Mouse (Mus musculus): Measurements from ENCODE around the gene Sdk2. TPM values are rescaled to one million over a fixed set of nuclear protein-coding genes. Genes with fewer than 3 reads are reported as not detected.

The Sdk2 gene
- polyA plus RNA-seq, 1 experiment from 2014 or later, result 0.66 TPM

GRCm38 (mm10) chr11:113888156-113888750 lies 178.6 kb downstream of the Sdk2 start:
- Histone ChIP-seq H3K27me3 (ENCODE audit: low read depth, poor library complexity, severe bottlenecking) (no peaks in the 10 kb centered on the region), H3K4me3 (no peak overlapping the region), H3K36me3 (no peaks in the 10 kb centered on the region), H3K9me3 (replicated peaks) (no peaks in the 10 kb centered on the region), H3K27ac (no peak overlapping the region), H3K4me1 (peaks cover 14% of the 10 kb centered on the region)
- no peak for DNase-seq (ENCODE audit: low spot score)
- 82% methylated on average over 5 of the region's 5 CpGs for WGBS

DNA sequence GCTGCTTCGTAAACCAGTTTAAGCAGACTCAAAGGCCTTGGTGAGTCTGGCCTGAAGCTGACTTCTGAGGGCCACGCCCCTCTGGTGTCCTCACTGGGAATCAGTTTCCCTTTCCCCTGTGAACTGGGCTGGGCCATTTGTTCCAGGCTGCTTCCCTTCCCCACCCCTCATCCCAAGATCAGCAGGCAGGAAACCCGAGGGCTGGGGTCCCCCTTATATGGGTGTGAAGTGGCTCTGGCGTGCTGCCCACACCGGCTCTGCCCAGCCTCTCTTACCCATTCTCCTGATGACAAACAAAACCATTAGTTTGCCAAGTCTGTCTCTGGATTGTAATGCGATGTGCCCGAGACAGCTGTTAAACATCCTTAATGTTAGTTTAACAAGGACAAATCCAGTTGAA lies 180.5 kb downstream of the Sdk2 start:
- DNase-seq (ENCODE audit: low spot score), result no peak
- peaks cover 5% of the 10 kb centered on the region for H3K4me1 ChIP-seq
- no peak overlapping the region for H3K27ac ChIP-seq
- no peak overlapping the region for H3K4me3 ChIP-seq
- no peaks in the 10 kb centered on the region for H3K36me3 ChIP-seq
- H3K9me3 ChIP-seq (replicated peaks), result no peaks in the 10 kb centered on the region
- 63% methylated on average over 7 of the region's 7 CpGs for WGBS
- no peaks in the 10 kb centered on the region for H3K27me3 ChIP-seq (ENCODE audit: low read depth, poor library complexity, severe bottlenecking)

DNA sequence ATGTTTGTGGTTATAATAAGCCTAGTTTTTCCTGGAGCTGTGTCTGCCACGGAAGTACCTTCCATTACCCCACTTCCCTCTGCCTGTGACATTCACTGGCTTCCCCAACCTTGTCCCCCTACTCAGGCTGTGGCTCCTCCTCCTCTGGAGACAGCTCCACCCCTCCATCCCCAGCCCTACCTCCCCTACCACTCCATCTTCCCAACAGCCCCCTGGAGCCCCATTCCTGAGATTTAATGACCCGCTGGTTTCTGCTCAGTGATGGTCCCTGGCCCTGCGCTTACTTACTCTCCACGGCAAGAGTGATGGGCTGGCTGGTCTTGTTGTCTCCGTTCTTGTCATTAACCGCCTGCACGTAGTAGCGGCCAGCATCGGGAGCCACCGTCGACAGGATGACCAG lies 181.9 kb downstream of the Sdk2 start:
- H3K4me3 ChIP-seq, result no peak overlapping the region

DNA sequence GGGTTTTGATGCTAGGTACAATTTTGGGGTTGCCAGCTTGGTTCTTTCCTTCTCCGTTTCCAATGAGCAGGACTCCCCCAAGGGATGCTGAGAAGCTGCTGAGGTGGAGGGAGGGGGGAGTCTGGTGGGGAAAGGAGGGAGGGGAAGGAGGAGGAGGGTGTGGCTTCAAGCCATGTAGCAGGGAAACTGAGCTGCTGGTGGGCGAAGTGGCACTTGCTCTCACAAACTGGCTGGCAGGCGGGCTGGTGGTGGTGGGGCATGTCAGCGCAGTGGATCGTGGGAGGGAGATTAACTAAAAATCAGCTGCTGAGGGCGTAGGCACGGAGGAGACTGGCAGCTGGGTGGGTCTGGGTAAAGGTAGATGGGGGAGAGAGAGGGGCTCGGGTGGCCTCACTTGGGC lies 183.8 kb downstream of the Sdk2 start:
- 84% methylated on average over 8 of the region's 8 CpGs for WGBS
- Histone ChIP-seq H3K27ac (no peak overlapping the region), H3K36me3 (no peaks in the 10 kb centered on the region), H3K4me1 (peaks cover 5% of the 10 kb centered on the region), H3K27me3 (ENCODE audit: low read depth, poor library complexity, severe bottlenecking) (no peaks in the 10 kb centered on the region), H3K9me3 (replicated peaks) (no peaks in the 10 kb centered on the region), H3K4me3 (no peak overlapping the region)
- DNase-seq (ENCODE audit: low spot score), result no peak

More for the DNA sequence above, 181.9 kb downstream of the Sdk2 start:
- Histone ChIP-seq H3K27me3 (ENCODE audit: low read depth, poor library complexity, severe bottlenecking) (no peaks in the 10 kb centered on the region), H3K9me3 (replicated peaks) (no peaks in the 10 kb centered on the region), H3K36me3 (no peaks in the 10 kb centered on the region), H3K4me1 (peaks cover 5% of the 10 kb centered on the region), H3K27ac (no peak overlapping the region)
- no peak for DNase-seq (ENCODE audit: low spot score)
- WGBS, result 77% methylated on average over 11 of the region's 11 CpGs

DNA sequence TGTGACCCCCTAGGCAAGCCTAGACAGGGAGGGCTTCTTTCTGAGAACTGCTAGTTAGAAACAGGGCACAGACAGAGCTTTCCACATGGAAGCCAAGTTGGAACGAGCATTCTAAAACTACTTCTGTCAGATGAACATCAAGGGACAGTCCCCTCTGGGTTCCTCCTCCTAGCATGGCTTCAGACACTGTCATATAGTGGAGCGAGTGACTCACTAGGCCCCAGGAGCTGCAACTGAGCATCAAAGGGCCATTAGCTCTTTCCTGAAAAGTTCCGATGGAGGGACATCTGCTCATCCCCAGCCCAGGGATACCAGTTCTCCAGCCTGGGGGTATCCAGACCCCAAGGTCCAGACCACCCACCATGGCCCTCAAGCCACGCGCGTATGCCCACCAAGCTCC lies 185.0 kb downstream of the Sdk2 start:
- peaks cover 5% of the 10 kb centered on the region for H3K4me1 ChIP-seq
- H3K9me3 ChIP-seq (replicated peaks), result no peaks in the 10 kb centered on the region
- WGBS, result 90% methylated on average over 6 of the region's 6 CpGs

GRCm38 (mm10) chr11:113867066-113867465 lies 199.8 kb downstream of the Sdk2 start:
- 91% methylated on average over 8 of the region's 8 CpGs for WGBS
- Histone ChIP-seq H3K4me1 (peaks cover 5% of the 10 kb centered on the region), H3K36me3 (no peaks in the 10 kb centered on the region), H3K4me3 (no peak overlapping the region), H3K27me3 (ENCODE audit: low read depth, poor library complexity, severe bottlenecking) (peaks cover 9% of the 10 kb centered on the region; the same call in 1 of the 2 replicates), H3K27ac (no peak overlapping the region), H3K9me3 (replicated peaks) (no peaks in the 10 kb centered on the region)
- DNase-seq (ENCODE audit: low spot score), result no peak

More for the DNA sequence above, 185.0 kb downstream of the Sdk2 start:
- no peak overlapping the region for H3K4me3 ChIP-seq
- no peaks in the 10 kb centered on the region for H3K36me3 ChIP-seq
- H3K27me3 ChIP-seq (ENCODE audit: low read depth, poor library complexity, severe bottlenecking), result no peaks in the 10 kb centered on the region
- DNase-seq (ENCODE audit: low spot score), result no peak
- H3K27ac ChIP-seq, result no peak overlapping the region

DNA sequence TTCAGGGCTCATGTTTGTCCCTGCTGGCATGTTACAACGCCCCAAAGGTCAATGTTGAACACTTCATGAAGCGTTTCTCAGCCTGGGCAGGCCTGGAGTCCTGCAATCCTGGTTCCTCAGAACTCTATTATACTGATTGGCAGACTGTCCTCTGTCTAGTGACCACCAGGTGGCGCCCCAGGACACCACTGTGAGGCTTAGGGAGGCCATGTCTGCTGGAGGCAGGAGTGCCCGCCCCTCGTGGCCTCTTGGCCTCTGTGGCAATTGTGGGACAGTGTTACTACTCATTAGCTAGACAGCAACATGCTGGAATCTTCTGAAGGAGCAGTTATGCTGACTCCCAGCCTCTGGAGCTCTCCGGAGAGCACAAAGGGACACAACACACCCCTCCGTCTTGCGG lies 201.2 kb downstream of the Sdk2 start:
- Histone ChIP-seq H3K4me1 (peaks cover 5% of the 10 kb centered on the region), H3K27ac (peak overlapping the region; percentile 26; the same call in 1 of the 2 replicates), H3K9me3 (replicated peaks) (no peaks in the 10 kb centered on the region), H3K27me3 (ENCODE audit: low read depth, poor library complexity, severe bottlenecking) (no peaks in the 10 kb centered on the region), H3K36me3 (no peaks in the 10 kb centered on the region), H3K4me3 (no peak overlapping the region)
- peak; percentile 97 for DNase-seq (ENCODE audit: low spot score)
- WGBS, result 34% methylated on average over 8 of the region's 8 CpGs

DNA sequence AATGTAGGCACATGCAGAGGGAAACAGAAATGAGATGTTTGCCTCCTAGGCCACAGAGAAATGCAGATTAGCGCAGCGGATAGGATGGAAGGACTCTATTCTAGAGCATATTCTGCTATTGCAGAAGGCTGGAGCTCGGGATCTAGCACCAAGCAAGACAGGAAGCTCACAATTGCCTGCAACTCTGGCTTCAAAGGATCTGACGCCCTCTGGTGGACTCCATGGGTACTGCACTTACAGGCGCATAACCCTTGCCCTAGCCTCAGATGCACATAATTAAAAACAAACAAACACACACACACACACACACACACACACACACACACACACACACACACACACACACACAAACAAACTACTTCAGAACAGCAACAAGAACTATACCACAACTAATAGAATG lies 203.4 kb downstream of the Sdk2 start:
- H3K4me3 ChIP-seq, result no peak overlapping the region
- H3K4me1 ChIP-seq, result peaks cover 5% of the 10 kb centered on the region
- H3K27me3 ChIP-seq (ENCODE audit: low read depth, poor library complexity, severe bottlenecking), result no peaks in the 10 kb centered on the region
- 78% methylated on average over 5 of the region's 5 CpGs for WGBS
- peak; percentile 65 for DNase-seq (ENCODE audit: low spot score)
- H3K9me3 ChIP-seq (replicated peaks), result no peaks in the 10 kb centered on the region
- H3K36me3 ChIP-seq, result no peaks in the 10 kb centered on the region
- no peak overlapping the region for H3K27ac ChIP-seq

GRCm38 (mm10) chr11:113855661-113856060 lies 211.2 kb downstream of the Sdk2 start:
- Histone ChIP-seq H3K27me3 (ENCODE audit: low read depth, poor library complexity, severe bottlenecking) (no peaks in the 10 kb centered on the region), H3K27ac (no peak overlapping the region), H3K4me3 (no peak overlapping the region), H3K4me1 (peaks cover 2% of the 10 kb centered on the region; the same call in 1 of the 2 replicates), H3K9me3 (replicated peaks) (no peaks in the 10 kb centered on the region), H3K36me3 (no peaks in the 10 kb centered on the region)
- no peak for DNase-seq (ENCODE audit: low spot score)
- WGBS, result 88% methylated on average over 13 of the region's 13 CpGs

GRCm38 (mm10) chr11:113851750-113852149 lies 215.1 kb downstream of the Sdk2 start:
- Histone ChIP-seq H3K36me3 (no peaks in the 10 kb centered on the region), H3K4me3 (no peak overlapping the region), H3K27ac (no peak overlapping the region), H3K27me3 (ENCODE audit: low read depth, poor library complexity, severe bottlenecking) (no peaks in the 10 kb centered on the region), H3K4me1 (peaks cover 35% of the 10 kb centered on the region), H3K9me3 (replicated peaks) (no peaks in the 10 kb centered on the region)
- DNase-seq (ENCODE audit: low spot score), result no peak
- 92% methylated on average over 8 of the region's 8 CpGs for WGBS

- no peaks in the 10 kb centered on the region for H3K36me3 ChIP-seq
- DNase-seq (ENCODE audit: low spot score), result no peak
- no peaks in the 10 kb centered on the region for H3K27me3 ChIP-seq (ENCODE audit: low read depth, poor library complexity, severe bottlenecking)
- WGBS, result 50% methylated on average over 7 of the region's 7 CpGs
- H3K27ac ChIP-seq, result 0 out of 2 replicates have a peak overlapping the region, but pooled peaks have one; percentile 14
- peaks cover 35% of the 10 kb centered on the region for H3K4me1 ChIP-seq
- H3K4me3 ChIP-seq, result no peak overlapping the region
- H3K9me3 ChIP-seq (replicated peaks), result no peaks in the 10 kb centered on the region
These were observed 217.5 kb downstream of the Sdk2 start for GRCm38 (mm10) chr11:113849322-113849721.

DNA sequence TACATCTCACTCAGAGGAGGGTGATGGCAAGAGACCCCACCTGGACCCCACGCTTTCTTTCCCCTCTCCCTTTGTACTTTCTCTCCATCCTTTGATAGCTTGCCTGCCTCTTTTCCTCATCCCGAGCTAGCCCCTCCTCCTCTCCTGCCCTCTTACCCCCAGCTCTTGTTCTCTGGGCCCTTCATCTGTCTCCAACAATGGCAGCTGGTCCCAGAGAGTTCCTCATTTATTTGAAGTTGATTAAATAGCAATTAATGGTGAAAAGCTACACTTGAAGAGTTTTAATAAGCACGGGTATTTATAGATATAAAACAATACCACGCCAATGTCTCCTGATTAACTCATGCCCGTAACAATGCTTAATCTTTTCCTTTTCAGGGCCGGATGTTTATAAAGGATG lies 222.9 kb downstream of the Sdk2 start:
- H3K36me3 ChIP-seq, result no peaks in the 10 kb centered on the region
- 85% methylated on average over 6 of the region's 6 CpGs for WGBS
- H3K4me1 ChIP-seq, result peaks cover 17% of the 10 kb centered on the region
- no peaks in the 10 kb centered on the region for H3K9me3 ChIP-seq (replicated peaks)
- H3K4me3 ChIP-seq, result no peak overlapping the region
- H3K27ac ChIP-seq, result no peak overlapping the region
- no peaks in the 10 kb centered on the region for H3K27me3 ChIP-seq (ENCODE audit: low read depth, poor library complexity, severe bottlenecking)
- DNase-seq (ENCODE audit: low spot score), result no peak

DNA sequence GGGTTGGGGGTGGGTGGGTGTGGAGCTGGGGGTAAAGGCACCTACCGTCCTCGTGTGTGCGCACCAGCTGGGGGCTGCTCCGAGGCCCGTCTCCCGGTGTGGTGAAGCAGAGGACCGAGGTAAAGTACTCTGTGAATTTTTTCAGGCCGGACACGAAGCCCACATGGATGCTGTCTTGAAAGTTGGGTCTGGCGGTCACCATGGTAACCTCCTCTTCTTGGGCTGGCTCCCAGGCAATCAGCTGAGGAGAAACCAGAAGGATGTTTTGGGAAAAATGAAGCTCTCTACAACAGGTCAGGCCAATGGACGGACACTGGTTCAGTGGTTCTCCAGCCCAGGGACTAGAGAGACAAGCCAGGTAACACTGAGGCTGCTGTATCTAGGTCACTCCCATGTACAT lies 224.0 kb downstream of the Sdk2 start:
- DNase-seq (ENCODE audit: low spot score), result no peak
- H3K27me3 ChIP-seq (ENCODE audit: low read depth, poor library complexity, severe bottlenecking), result no peaks in the 10 kb centered on the region
- H3K9me3 ChIP-seq (replicated peaks), result no peaks in the 10 kb centered on the region
- no peaks in the 10 kb centered on the region for H3K36me3 ChIP-seq
- H3K4me3 ChIP-seq, result no peak overlapping the region
- H3K27ac ChIP-seq, result no peak overlapping the region
- H3K4me1 ChIP-seq, result peaks cover 7% of the 10 kb centered on the region
- WGBS, result 93% methylated on average over 11 of the region's 11 CpGs

DNA sequence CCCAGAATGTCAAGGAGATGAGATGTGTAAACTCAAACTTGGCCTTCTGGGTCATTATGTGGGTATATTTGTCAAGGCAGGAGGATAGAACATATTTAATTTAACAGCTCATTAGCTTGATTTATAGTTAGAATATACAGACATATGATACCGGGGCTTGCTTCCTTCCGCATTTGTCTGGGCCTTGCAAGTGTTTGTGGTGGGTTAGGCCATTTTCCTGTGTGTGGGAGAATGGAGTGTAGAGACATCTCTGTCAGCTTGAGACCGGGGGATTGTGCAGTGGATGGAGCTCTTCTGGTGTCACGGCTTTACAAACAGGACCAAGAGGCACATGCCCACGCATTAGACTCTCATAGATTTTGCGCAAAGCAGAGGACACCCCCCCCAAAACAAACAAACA lies 235.2 kb downstream of the Sdk2 start:
- Histone ChIP-seq H3K9me3 (replicated peaks) (no peaks in the 10 kb centered on the region), H3K27me3 (ENCODE audit: low read depth, poor library complexity, severe bottlenecking) (0 out of 2 replicates have a peak, but pooled peaks cover 12% of the 10 kb centered on the region), H3K36me3 (no peaks in the 10 kb centered on the region), H3K4me1 (peaks cover 16% of the 10 kb centered on the region), H3K27ac (no peak overlapping the region), H3K4me3 (no peak overlapping the region)
- no peak for DNase-seq (ENCODE audit: low spot score)
- 92% methylated on average over 6 of the region's 6 CpGs for WGBS
